Mouse (Mus musculus) intestine, postnatal 0 days (tissue): ENCODE results near the gene Gm42417. TPM values are rescaled to one million over a fixed set of nuclear protein-coding genes. Genes with fewer than 3 reads are reported as not detected.

ENCODE experiments used
- ATAC-seq: fragments of 200-750 bp; cut with Nextera tagmentation; 2 replicates; pipeline ENCODE4 v1.8.0; 2017; ENCODE audit warnings: mild to moderate bottlenecking, moderate TSS enrichment, moderate library complexity
- H3K27ac ChIP-seq: fragments of 300-500 bp; sonication (generic); 2 replicates; pipeline ENCODE4 v1.5.1; 2014; ENCODE audit warnings: mild to moderate bottlenecking, low read depth, low read length, moderate library complexity
- H3K27me3 ChIP-seq: fragments of 300-500 bp; sonication (generic); replicated peaks from 2 replicates; pipeline ENCODE4 v1.6.1; 2014; ENCODE audit warnings: low read length, mixed read lengths; ENCODE audit not compliant: control insufficient read depth, insufficient read depth
- H3K36me3 ChIP-seq: fragments of 300-500 bp; sonication (generic); 2 replicates; pipeline ENCODE4 v1.6.1; 2014; ENCODE audit warnings: mild to moderate bottlenecking, moderate library complexity; ENCODE audit not compliant: control insufficient read depth, insufficient read depth
- H3K4me1 ChIP-seq: fragments of 300-500 bp; sonication (generic); replicated peaks from 2 replicates; pipeline ENCODE4 v1.6.1; 2014; ENCODE audit warnings: antibody characterized with exemption, low read length, mixed read lengths; ENCODE audit not compliant: control insufficient read depth, insufficient read depth
- H3K4me2 ChIP-seq: fragments of 300-500 bp; sonication (generic); replicated peaks from 2 replicates; pipeline ENCODE4 v1.6.1; 2014; ENCODE audit warnings: low read depth, mild to moderate bottlenecking, moderate library complexity
- H3K4me3 ChIP-seq: fragments of 300-500 bp; sonication (generic); 2 replicates; pipeline ENCODE4 v1.5.1; 2014; ENCODE audit warnings: low read depth, low read length
- H3K9ac ChIP-seq: fragments of 300-500 bp; sonication (generic); 2 replicates; pipeline ENCODE4 v1.6.1; 2014; ENCODE audit warnings: mild to moderate bottlenecking, low read depth, low read length
- H3K9me3 ChIP-seq: fragments of 300-500 bp; sonication (generic); 2 replicates; pipeline ENCODE4 v1.6.1; 2016; ENCODE audit warnings: mixed run types; ENCODE audit not compliant: control insufficient read depth
- CTCF ChIP-seq: sonication (generic); IDR thresholded peaks from 2 replicates; pipeline ENCODE4 v1.5.1; 2016; ENCODE audit warnings: low read depth, mild to moderate bottlenecking, control low read depth, antibody characterized with exemption, moderate library complexity
- WGBS: fragments of 180-500 bp; shearing (Covaris S2); extraction: QIAGEN DNeasy Blood & Tissue Kit; methylation state at CpG from one replicate; pipeline ENCODE4 v1.1.7; 2014; 5-methylcytosine and 5-hydroxymethylcytosine counted together
- polyA plus RNA-seq: library from polyadenylated mRNA; unstranded; fragments of >200 nt; fragmentation: Nextera tagmentation; extraction: Ambion mirVana; gene quantifications from 2 replicates; pipeline ENCODE4 v1.2.1, GENCODE M21; 2015

The Gm42417 gene
- polyA plus RNA-seq, 1 experiment from 2014 or later, result 0.22 TPM

DNA sequence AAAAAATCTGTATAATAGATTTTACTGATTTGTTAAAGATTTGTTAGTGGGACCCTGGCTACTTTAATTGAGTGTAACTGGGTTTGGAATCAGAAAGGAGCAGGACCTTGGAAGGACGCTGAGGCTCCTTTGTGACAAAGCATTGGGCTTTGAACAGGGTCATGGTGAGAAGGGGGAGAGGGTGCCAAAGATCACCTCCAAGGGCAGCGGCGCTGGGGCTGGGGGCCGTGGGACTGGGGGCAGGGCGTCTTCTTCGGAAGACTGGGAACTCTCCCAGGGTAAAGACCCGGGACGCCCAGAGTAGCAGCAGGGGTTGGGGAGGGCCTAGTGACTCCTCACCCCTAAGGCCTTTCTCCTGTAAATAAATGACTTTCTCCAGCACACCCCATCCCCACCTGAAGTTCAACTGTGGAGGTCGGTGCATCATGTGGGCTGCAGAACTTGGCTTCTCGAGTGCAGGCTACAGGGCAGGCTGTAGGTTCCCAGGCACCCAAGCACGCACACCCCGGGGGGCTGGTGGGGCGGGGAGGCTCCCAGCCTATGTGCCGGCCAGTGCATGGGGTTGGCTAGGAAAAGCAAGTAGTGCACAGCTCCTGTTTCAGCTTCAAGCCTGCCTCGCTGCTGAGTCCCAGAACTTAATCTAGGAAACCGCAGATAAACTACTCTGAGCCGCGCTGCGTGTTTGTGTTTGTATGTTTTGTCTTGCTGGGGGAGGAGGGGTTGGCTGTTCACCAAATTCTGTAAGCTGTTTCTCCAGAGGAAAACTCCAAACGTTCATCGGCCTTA, 28.8 kb upstream of the Gm42417 start:
- H3K9me3 ChIP-seq, result no peaks in the 10 kb centered on the region
- TF ChIP-seq CTCF, result no peak
- no peak overlapping the region for H3K4me3 ChIP-seq
- H3K4me1 ChIP-seq, result 0 out of 2 replicates have a peak, but pooled peaks cover 2% of the 10 kb centered on the region
- peak overlapping the region; percentile 50; the same call in 1 of the 2 replicates for H3K27ac ChIP-seq
- no peaks in the 10 kb centered on the region for H3K36me3 ChIP-seq
- no peaks in the 10 kb centered on the region for H3K27me3 ChIP-seq
- WGBS, result 62% methylated on average over 21 of the region's 21 CpGs
- H3K4me2 ChIP-seq, result no peak overlapping the region
- ATAC-seq, result no peak
- H3K9ac ChIP-seq, result no peak overlapping the region

DNA sequence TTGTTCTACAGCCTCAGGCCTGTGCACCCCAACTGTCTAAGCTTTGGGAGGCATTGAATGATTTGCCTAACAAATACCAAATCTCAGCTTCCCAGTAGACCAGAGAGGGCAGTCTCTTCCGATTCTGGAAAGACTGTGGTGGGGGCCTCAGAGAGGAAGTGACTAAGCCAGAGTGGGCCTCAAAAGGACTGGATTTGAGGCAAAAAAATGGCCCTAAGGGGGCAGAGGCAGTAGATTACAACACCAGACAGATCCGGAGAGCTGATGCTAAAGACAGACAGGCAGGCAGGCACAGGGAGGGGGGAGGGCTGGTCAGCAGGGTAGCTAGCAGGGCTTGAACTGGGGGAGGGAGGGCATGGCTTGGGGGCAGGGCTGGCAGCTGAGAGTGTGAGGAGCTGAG, 27.2 kb upstream of the Gm42417 start:
- Histone ChIP-seq H3K36me3 (no peaks in the 10 kb centered on the region), H3K4me1 (0 out of 2 replicates have a peak, but pooled peaks cover 2% of the 10 kb centered on the region), H3K9ac (no peak overlapping the region)

DNA sequence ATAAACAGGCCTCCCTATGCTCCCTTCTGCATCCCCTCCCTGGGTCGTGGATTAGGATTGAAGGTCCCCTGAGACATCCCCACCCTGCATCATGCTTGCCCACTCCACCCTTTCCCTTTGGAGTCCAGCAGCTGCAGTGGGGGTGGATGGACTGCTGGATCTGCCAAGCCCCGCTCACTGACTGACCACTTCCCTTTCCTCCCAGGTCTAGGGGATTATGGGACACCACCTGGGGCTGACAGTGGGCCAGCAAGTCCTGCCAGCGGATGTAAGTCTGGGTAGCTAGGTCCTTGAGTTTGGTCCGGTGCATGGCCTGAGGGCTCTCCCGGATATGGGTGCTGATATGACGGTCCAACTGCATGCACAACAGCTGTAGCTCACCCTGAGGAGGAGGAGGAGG, 24.9 kb upstream of the Gm42417 start:
- Histone ChIP-seq H3K9ac (no peak overlapping the region), H3K36me3 (no peaks in the 10 kb centered on the region), H3K4me2 (no peak overlapping the region), H3K4me1 (0 out of 2 replicates have a peak, but pooled peaks cover under 1% of the 10 kb centered on the region), H3K27ac (no peak overlapping the region), H3K4me3 (no peak overlapping the region), H3K9me3 (no peaks in the 10 kb centered on the region), H3K27me3 (no peaks in the 10 kb centered on the region)
- WGBS, result 73% methylated on average over 6 of the region's 6 CpGs
- TF ChIP-seq CTCF, result no peak
- ATAC-seq, result no peak

More for the DNA sequence above, 27.2 kb upstream of the Gm42417 start:
- H3K27me3 ChIP-seq, result no peaks in the 10 kb centered on the region
- H3K4me3 ChIP-seq, result no peak overlapping the region
- H3K9me3 ChIP-seq, result no peaks in the 10 kb centered on the region
- WGBS, result 49% methylated on average over 2 of the region's 2 CpGs
- no peak overlapping the region for H3K27ac ChIP-seq
- 0 out of 2 replicates have a peak, but pooled peaks have one; percentile 13 for TF ChIP-seq CTCF
- H3K4me2 ChIP-seq, result no peak overlapping the region
- no peak for ATAC-seq

DNA sequence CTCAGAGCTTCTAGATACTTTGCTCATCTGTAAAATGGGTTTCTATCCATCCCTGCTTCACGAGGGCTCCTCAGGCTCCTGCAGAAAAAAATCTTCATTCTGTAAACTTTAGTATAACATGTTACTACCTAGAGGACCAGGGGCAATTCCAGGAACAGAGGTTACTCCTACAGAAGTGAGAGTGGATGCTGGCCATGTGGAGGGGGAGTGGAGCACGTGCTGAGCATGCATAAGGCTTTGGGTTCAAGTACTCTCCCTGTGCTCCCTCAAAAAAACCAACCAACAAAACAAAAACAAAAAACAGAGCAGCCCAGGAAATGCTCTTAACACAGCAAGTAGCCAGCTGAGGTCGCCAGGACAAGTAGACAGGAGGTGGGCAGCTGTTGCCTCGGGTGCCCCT, 24.4 kb upstream of the Gm42417 start:
- ATAC-seq, result no peak
- WGBS, result 71% methylated on average over 4 of the region's 4 CpGs
- no peaks in the 10 kb centered on the region for H3K4me1 ChIP-seq

DNA sequence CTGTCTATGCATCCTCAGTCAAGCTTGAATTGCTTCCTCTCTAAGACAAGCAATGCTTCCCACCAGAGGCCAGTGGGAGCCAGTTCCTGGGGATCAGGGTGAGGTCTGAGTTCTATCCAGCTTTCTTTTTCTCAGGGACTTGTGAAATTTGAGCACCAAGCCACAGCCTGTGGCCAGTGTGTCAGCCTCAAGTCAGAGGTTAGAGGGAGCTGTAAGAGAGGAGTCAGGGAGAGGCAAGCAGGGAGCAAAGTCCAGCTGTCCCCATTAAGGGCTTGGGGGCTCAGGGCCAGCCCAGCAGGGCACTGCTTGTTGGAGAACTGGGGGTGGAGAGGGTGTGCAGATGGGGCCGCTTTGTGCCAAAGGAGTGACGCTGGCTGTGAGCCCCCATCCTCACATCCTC, 24.0 kb upstream of the Gm42417 start:
- H3K4me1 ChIP-seq, result no peaks in the 10 kb centered on the region
- H3K9ac ChIP-seq, result no peak overlapping the region
- H3K27ac ChIP-seq, result no peak overlapping the region
- H3K36me3 ChIP-seq, result no peaks in the 10 kb centered on the region
- H3K27me3 ChIP-seq, result no peaks in the 10 kb centered on the region
- peak; percentile 27 for TF ChIP-seq CTCF
- 83% methylated on average over 2 of the region's 2 CpGs for WGBS
- H3K4me2 ChIP-seq, result no peak overlapping the region
- 0 out of 2 replicates have a peak, but pooled peaks have one; percentile 5 for ATAC-seq
- H3K9me3 ChIP-seq, result no peaks in the 10 kb centered on the region
- H3K4me3 ChIP-seq, result no peak overlapping the region

More for the DNA sequence above, 24.4 kb upstream of the Gm42417 start:
- no peak overlapping the region for H3K4me2 ChIP-seq
- H3K36me3 ChIP-seq, result no peaks in the 10 kb centered on the region
- no peak overlapping the region for H3K27ac ChIP-seq
- H3K27me3 ChIP-seq, result no peaks in the 10 kb centered on the region
- H3K9me3 ChIP-seq, result no peaks in the 10 kb centered on the region
- H3K4me3 ChIP-seq, result no peak overlapping the region
- H3K9ac ChIP-seq, result no peak overlapping the region
- no peak for TF ChIP-seq CTCF

- Histone ChIP-seq H3K27ac (no peak overlapping the region), H3K9me3 (no peaks in the 10 kb centered on the region), H3K4me3 (no peak overlapping the region), H3K4me1 (no peaks in the 10 kb centered on the region), H3K36me3 (no peaks in the 10 kb centered on the region), H3K27me3 (no peaks in the 10 kb centered on the region), H3K9ac (no peak overlapping the region), H3K4me2 (no peak overlapping the region)
- ATAC-seq, result no peak
- WGBS, result 65% methylated on average over 4 of the region's 4 CpGs
- TF ChIP-seq CTCF, result no peak
Observed at GRCm38 (mm10) chr1:36562388-36562787, 23.2 kb upstream of the Gm42417 start.
